Comparison of ENCODE assay signal across 17 mouse cellular contexts in the genomic region with DNA sequence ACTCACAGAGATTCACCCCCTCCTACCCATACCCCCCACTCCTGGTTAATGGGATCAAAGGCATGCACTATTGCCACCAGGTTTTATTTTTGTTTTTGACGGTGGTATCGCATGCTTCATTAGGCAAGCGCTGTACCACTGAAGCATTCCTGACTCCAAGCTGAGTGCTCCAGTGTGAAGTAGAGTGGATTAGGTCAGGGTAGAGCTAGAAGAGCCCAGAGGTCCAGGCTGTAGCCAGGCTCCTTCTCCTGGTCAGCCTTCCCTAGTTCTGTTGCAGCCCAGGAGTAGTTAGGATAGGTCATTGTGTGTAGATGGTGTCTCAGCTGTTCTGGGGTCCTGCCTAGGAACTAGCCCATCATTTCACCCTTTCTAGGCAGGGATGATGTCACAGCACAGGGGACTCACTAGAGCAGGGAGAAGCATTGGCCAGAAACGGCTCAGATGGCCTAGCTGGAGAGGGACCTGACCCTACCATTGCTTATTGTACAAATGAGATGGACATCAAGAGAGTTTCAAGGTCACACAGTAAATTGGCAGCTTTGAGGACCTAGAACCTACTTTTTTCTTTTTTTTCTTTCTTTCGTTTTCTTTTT. TPM values are rescaled to one million over a fixed set of nuclear protein-coding genes. Genes with fewer than 3 reads are reported as not detected.
A peak's percentile ranks its signal among the peaks of the same experiment; 100 is the strongest.
DNase-seq lines count a peak whose midpoint lies in the region; ATAC-seq and TF ChIP-seq lines count a peak whose summit lies in the region.
"Had no signal": no experiment of that assay in that cellular context is flagged by ENCODE, and none has a peak within 500 bp of the region (broad histone marks: within the 10 kb centered on the region; RNA-seq: fewer than 3 reads in every experiment).

No protein-coding gene starts in this region.

- peaks cover 14% of the 10 kb centered on the region for H3K36me3 ChIP-seq in heart, adult 2 months (ENCODE audit: control insufficient read depth, insufficient read depth, low read length)
- peaks cover 20% of the 10 kb centered on the region for H3K36me3 ChIP-seq in heart, embryonic 10.5 days
- H3K36me3 ChIP-seq in kidney, embryonic 16.5 days (ENCODE audit: insufficient read depth, low read length), result peaks cover 13% of the 10 kb centered on the region

- DNase-seq in adrenal gland, postnatal 10 days, result peak; percentile 46
- DNase-seq in adrenal gland, postnatal 4 days (ENCODE audit: low spot score in 2 of 2), result no peak
- no peak for DNase-seq in heart, adult 2 months
- DNase-seq in heart, embryonic 10.5 days (ENCODE audit: low spot score), result no peak
- DNase-seq in kidney, postnatal 10 days, result no peak
- DNase-seq in left cerebral cortex, postnatal 4 days, result no peak
- DNase-seq: cerebellum, postnatal 36 days; retina, postnatal 1 day; right cerebral cortex, postnatal 4 days had no signal

- intact Hi-C loops in heart, adult 2 months (cut with DNase I), result no loop called here
- intact Hi-C loops in left cerebral cortex, postnatal 4 days (cut with DNase I), result no loop called here

- no peak for TF ChIP-seq POLR2A in heart, adult 2 months (IDR thresholded peaks at IDR 0.05; ENCODE audit: insufficient read depth, low read depth, low read length)

- 0 out of 2 replicates have a peak overlapping the region, but pooled peaks have one; percentile 6 for H3K9ac ChIP-seq in heart, adult 2 months (ENCODE audit: low read depth, low read length)
- H3K9ac ChIP-seq in kidney, embryonic 16.5 days (replicated peaks; ENCODE audit: low read length), result no peak overlapping the region
- H3K9ac ChIP-seq: limb, embryonic 15.5 days; lung, embryonic 14.5 days; midbrain, embryonic 15.5 days had no signal

- H3K4me3 ChIP-seq in heart, adult 2 months, result no peak overlapping the region
- no peak overlapping the region for H3K4me3 ChIP-seq in heart, embryonic 10.5 days
- no peak overlapping the region for H3K4me3 ChIP-seq in kidney, embryonic 16.5 days (ENCODE audit: low read length)
- no peak overlapping the region for H3K4me3 ChIP-seq in brown adipose tissue, adult 24 weeks (ENCODE audit: insufficient read depth, low read depth, low read length)
- H3K4me3 ChIP-seq: erythroblast, embryonic 14.5 days; hindbrain, embryonic 10.5 days; limb, embryonic 15.5 days; midbrain, embryonic 15.5 days had no signal

- no peak overlapping the region for H3K4me2 ChIP-seq in kidney, embryonic 16.5 days (replicated peaks; ENCODE audit: low read depth, low read length)
- H3K4me2 ChIP-seq: limb, embryonic 15.5 days; lung, embryonic 14.5 days; midbrain, embryonic 15.5 days had no signal

- H3K79me2 ChIP-seq in heart, adult 2 months (replicated peaks; ENCODE audit: control insufficient read depth, insufficient read depth, low read length), result no peaks in the 10 kb centered on the region

- TF ChIP-seq EP300 in heart, adult 2 months (IDR thresholded peaks at IDR 0.05; ENCODE audit: insufficient read depth, low read depth, low read length), result no peak

- H3K27ac ChIP-seq in heart, adult 2 months, result peak overlapping the region; percentile 49
- H3K27ac ChIP-seq in heart, embryonic 10.5 days, result no peak overlapping the region; the same call in 1 of the 2 replicates
- H3K27ac ChIP-seq in kidney, embryonic 16.5 days (ENCODE audit: low read length), result peak overlapping the region; percentile 36; the same call in 1 of the 2 replicates
- H3K27ac ChIP-seq in brown adipose tissue, adult 24 weeks (replicated peaks; ENCODE audit: low read depth, low read length), result peak overlapping the region; percentile 99
- H3K27ac ChIP-seq: hindbrain, embryonic 10.5 days; midbrain, embryonic 15.5 days had no signal

- 68% methylated on average over 5 of the region's 5 CpGs for WGBS in heart, adult 2 months
- 74% methylated on average over 5 of the region's 5 CpGs for WGBS in heart, embryonic 10.5 days
- WGBS in kidney, embryonic 16.5 days, result 52% methylated on average over 5 of the region's 5 CpGs

- H3K9me3 ChIP-seq in heart, embryonic 10.5 days, result no peaks in the 10 kb centered on the region
- no peaks in the 10 kb centered on the region for H3K9me3 ChIP-seq in kidney, embryonic 16.5 days (ENCODE audit: low read length)
- H3K9me3 ChIP-seq: hindbrain, embryonic 10.5 days; limb, embryonic 15.5 days; midbrain, embryonic 15.5 days had no signal

- ATAC-seq in kidney, embryonic 16.5 days (ENCODE audit: low FRiP score, low TSS enrichment), result peak; percentile 60
- ATAC-seq: forebrain, embryonic 16.5 days; midbrain, embryonic 15.5 days had no signal

- peaks cover 14% of the 10 kb centered on the region for H3K4me1 ChIP-seq in heart, adult 2 months (ENCODE audit: control insufficient read depth, insufficient read depth, low read length)
- H3K4me1 ChIP-seq in heart, embryonic 10.5 days, result peaks cover 23% of the 10 kb centered on the region
- peaks cover 11% of the 10 kb centered on the region; the same call in 1 of the 2 replicates for H3K4me1 ChIP-seq in kidney, embryonic 16.5 days (ENCODE audit: insufficient read depth, low read length)
- peaks cover 21% of the 10 kb centered on the region for H3K4me1 ChIP-seq in brown adipose tissue, adult 24 weeks (ENCODE audit: control insufficient read depth, insufficient read depth, insufficient read length, low read length)
- H3K4me1 ChIP-seq: midbrain, embryonic 15.5 days had no signal

- no peak for TF ChIP-seq CTCF in heart, adult 2 months (IDR thresholded peaks at IDR 0.05)

- H3K27me3 ChIP-seq in heart, adult 2 months (ENCODE audit: control insufficient read depth, insufficient read depth, low read length), result no peaks in the 10 kb centered on the region
- H3K27me3 ChIP-seq in heart, embryonic 10.5 days (ENCODE audit: insufficient read depth, poor library complexity, severe bottlenecking), result no peaks in the 10 kb centered on the region
- no peaks in the 10 kb centered on the region for H3K27me3 ChIP-seq in kidney, embryonic 16.5 days (ENCODE audit: insufficient read depth, low read length)
- H3K27me3 ChIP-seq: limb, embryonic 15.5 days; midbrain, embryonic 15.5 days had no signal

RNA-seq across cellular contexts. Expression of a gene that starts 13.5 kb away (rescaled TPM):
- total RNA-seq in adrenal gland, postnatal 10 days (2021), result 100 to 1,000 TPM; 108 to 183 TPM
- total RNA-seq in adrenal gland, postnatal 4 days (2021), result 10 to 100 TPM; 66.2 to 67.2 TPM
- 100 to 1,000 TPM; 101 to 114 TPM for total RNA-seq in heart, adult 2 months (2021)
- 39.4 and 49.7 TPM in 2 replicates for polyA plus RNA-seq in heart, adult 2 months (2012; rRNA removed)
- polyA plus RNA-seq in heart, embryonic 10.5 days (2016; fragmentation: Nextera tagmentation; extraction: Ambion mirVana), result 13.0 and 15.6 TPM in 2 replicates
- 29.6 and 32.6 TPM in 2 replicates for polyA plus RNA-seq in kidney, embryonic 16.5 days (2015; fragmentation: Nextera tagmentation; extraction: Ambion mirVana)
- 79.0 and 87.4 TPM in 2 replicates for polyA plus RNA-seq in brown adipose tissue, adult 24 weeks (2012; ENCODE audit: insufficient read depth, insufficient read length, missing spikeins)
- 10 to 100 TPM; 20.3 to 22.6 TPM for total RNA-seq in left cerebral cortex, postnatal 4 days (2021)

RNA-seq across cellular contexts. Expression of a gene that starts 26.6 kb away (rescaled TPM):
- total RNA-seq in adrenal gland, postnatal 10 days (2021), result 10 to 100 TPM; 58.8 to 62.9 TPM
- total RNA-seq in adrenal gland, postnatal 4 days (2021), result 10 to 100 TPM; 62.7 to 71.2 TPM
- 10 to 100 TPM; 30.2 to 36.5 TPM for total RNA-seq in heart, adult 2 months (2021)
- 30.2 and 39.1 TPM in 2 replicates for polyA plus RNA-seq in heart, adult 2 months (2012; rRNA removed)
- polyA plus RNA-seq in heart, embryonic 10.5 days (2016; fragmentation: Nextera tagmentation; extraction: Ambion mirVana), result 154 and 200 TPM in 2 replicates
- polyA plus RNA-seq in kidney, embryonic 16.5 days (2015; fragmentation: Nextera tagmentation; extraction: Ambion mirVana), result 167 and 172 TPM in 2 replicates
- 42.4 and 46.3 TPM in 2 replicates for polyA plus RNA-seq in brown adipose tissue, adult 24 weeks (2012; ENCODE audit: insufficient read depth, insufficient read length, missing spikeins)
- total RNA-seq in left cerebral cortex, postnatal 4 days (2021), result 10 to 100 TPM; 51.8 to 59.7 TPM

RNA-seq across cellular contexts. Expression of a gene that starts 27.0 kb away (rescaled TPM):
- 1,000 to 10,000 TPM; 2,299 to 2,557 TPM for total RNA-seq in adrenal gland, postnatal 10 days (2021)
- 100 to 1,000 TPM; 498 to 540 TPM for total RNA-seq in adrenal gland, postnatal 4 days (2021)
- total RNA-seq in heart, adult 2 months (2021), result 1,000 to 10,000 TPM; 1,810 to 2,215 TPM
- 2,076 and 2,628 TPM in 2 replicates for polyA plus RNA-seq in heart, adult 2 months (2012; rRNA removed)
- polyA plus RNA-seq in heart, embryonic 10.5 days (2016; fragmentation: Nextera tagmentation; extraction: Ambion mirVana), result 320 and 472 TPM in 2 replicates
- 281 and 293 TPM in 2 replicates for polyA plus RNA-seq in kidney, embryonic 16.5 days (2015; fragmentation: Nextera tagmentation; extraction: Ambion mirVana)
- 3,633 and 4,102 TPM in 2 replicates for polyA plus RNA-seq in brown adipose tissue, adult 24 weeks (2012; ENCODE audit: insufficient read depth, insufficient read length, missing spikeins)
- total RNA-seq in left cerebral cortex, postnatal 4 days (2021), result 100 to 1,000 TPM; 273 to 304 TPM

RNA-seq across cellular contexts. Expression of a gene that starts 42.9 kb away (rescaled TPM):
- 10 to 100 TPM; 68.4 to 74.1 TPM for total RNA-seq in adrenal gland, postnatal 10 days (2021)
- total RNA-seq in adrenal gland, postnatal 4 days (2021), result 10 to 100 TPM; 84.6 to 86.1 TPM
- 100 to 1,000 TPM in 1 of 2 experiments, 10 to 100 TPM in 1; 46.7 to 127 TPM for total RNA-seq in heart, adult 2 months (2021)
- 76.7 and 100 TPM in 2 replicates for polyA plus RNA-seq in heart, adult 2 months (2012; rRNA removed)
- 17.3 and 20.2 TPM in 2 replicates for polyA plus RNA-seq in heart, embryonic 10.5 days (2016; fragmentation: Nextera tagmentation; extraction: Ambion mirVana)
- polyA plus RNA-seq in kidney, embryonic 16.5 days (2015; fragmentation: Nextera tagmentation; extraction: Ambion mirVana), result 25.7 and 28.9 TPM in 2 replicates
- polyA plus RNA-seq in brown adipose tissue, adult 24 weeks (2012; ENCODE audit: insufficient read depth, insufficient read length, missing spikeins), result 33.0 and 53.3 TPM in 2 replicates
- total RNA-seq in left cerebral cortex, postnatal 4 days (2021), result 10 to 100 TPM; 68.1 to 69.6 TPM
